ENCODE assay signal across 13 mouse cellular contexts in genomic region chr5:129909591-129909990, GRCm38 (mm10). TPM values are rescaled to one million over a fixed set of nuclear protein-coding genes. Genes with fewer than 3 reads are reported as not detected.
DNase-seq lines count a peak whose midpoint lies in the region; ATAC-seq and TF ChIP-seq lines count a peak whose summit lies in the region.
"Had no signal": no experiment of that assay in that cellular context is flagged by ENCODE, and none has a peak within 500 bp of the region (broad histone marks: within the 10 kb centered on the region; RNA-seq: fewer than 3 reads in every experiment).

No protein-coding gene starts in this region.

- no peaks in the 10 kb centered on the region for H3K9me3 ChIP-seq in hindbrain, embryonic 12.5 days (replicated peaks)
- no peaks in the 10 kb centered on the region for H3K9me3 ChIP-seq in hindbrain, postnatal 0 days (ENCODE audit: low read length)
- no peaks in the 10 kb centered on the region for H3K9me3 ChIP-seq in midbrain, embryonic 15.5 days
- H3K9me3 ChIP-seq in midbrain, embryonic 10.5 days (replicated peaks), result no peaks in the 10 kb centered on the region
- H3K9me3 ChIP-seq in embryonic facial prominence, embryonic 14.5 days (ENCODE audit: control insufficient read depth, low read length), result no peaks in the 10 kb centered on the region
- no peaks in the 10 kb centered on the region for H3K9me3 ChIP-seq in neural tube, embryonic 15.5 days (replicated peaks)
- H3K9me3 ChIP-seq: limb, embryonic 15.5 days had no signal

- H3K4me2 ChIP-seq in hindbrain, embryonic 12.5 days (replicated peaks), result 0 out of 2 replicates have a peak overlapping the region, but pooled peaks have one; percentile 78
- H3K4me2 ChIP-seq in hindbrain, postnatal 0 days (ENCODE audit: low read depth, low read length), result no peak overlapping the region
- H3K4me2 ChIP-seq in midbrain, embryonic 15.5 days, result peak overlapping the region; percentile 72; the same call in 1 of the 2 replicates
- 0 out of 2 replicates have a peak overlapping the region, but pooled peaks have one; percentile 89 for H3K4me2 ChIP-seq in embryonic facial prominence, embryonic 14.5 days (ENCODE audit: low read depth, low read length)
- peak overlapping the region; percentile 67 for H3K4me2 ChIP-seq in neural tube, embryonic 15.5 days

- no peaks in the 10 kb centered on the region for H3K36me3 ChIP-seq in hindbrain, embryonic 12.5 days
- H3K36me3 ChIP-seq in hindbrain, postnatal 0 days (ENCODE audit: insufficient read depth, low read length), result no peaks in the 10 kb centered on the region
- H3K36me3 ChIP-seq in midbrain, embryonic 15.5 days (replicated peaks), result no peaks in the 10 kb centered on the region
- no peaks in the 10 kb centered on the region for H3K36me3 ChIP-seq in midbrain, embryonic 10.5 days
- no peaks in the 10 kb centered on the region for H3K36me3 ChIP-seq in embryonic facial prominence, embryonic 14.5 days (ENCODE audit: control insufficient read depth, insufficient read depth, low read length)
- H3K36me3 ChIP-seq in neural tube, embryonic 15.5 days, result no peaks in the 10 kb centered on the region
- no peaks in the 10 kb centered on the region for H3K36me3 ChIP-seq in thymus, adult 2 months (ENCODE audit: control insufficient read depth, insufficient read depth, low read length)
- H3K36me3 ChIP-seq: limb, embryonic 15.5 days had no signal

- no peak overlapping the region for H3K27ac ChIP-seq in hindbrain, embryonic 12.5 days
- H3K27ac ChIP-seq in hindbrain, postnatal 0 days, result no peak overlapping the region
- no peak overlapping the region for H3K27ac ChIP-seq in midbrain, embryonic 15.5 days
- H3K27ac ChIP-seq in midbrain, embryonic 10.5 days (replicated peaks), result no peak overlapping the region
- no peak overlapping the region for H3K27ac ChIP-seq in embryonic facial prominence, embryonic 14.5 days (replicated peaks; ENCODE audit: low read depth, low read length)
- peak overlapping the region; percentile 97; the same call in 1 of the 2 replicates for H3K27ac ChIP-seq in neural tube, embryonic 15.5 days (replicated peaks)
- H3K27ac ChIP-seq in thymus, adult 2 months (ENCODE audit: control insufficient read depth, insufficient read depth, low read length), result no peak overlapping the region
- H3K27ac ChIP-seq: limb, embryonic 15.5 days; macrophage had no signal

- no peak overlapping the region for H3K4me3 ChIP-seq in hindbrain, embryonic 12.5 days
- no peak overlapping the region for H3K4me3 ChIP-seq in hindbrain, postnatal 0 days (ENCODE audit: low read length)
- H3K4me3 ChIP-seq in midbrain, embryonic 15.5 days, result no peak overlapping the region
- H3K4me3 ChIP-seq in midbrain, embryonic 10.5 days, result no peak overlapping the region
- H3K4me3 ChIP-seq in embryonic facial prominence, embryonic 14.5 days (ENCODE audit: low read depth, low read length), result no peak overlapping the region
- H3K4me3 ChIP-seq in neural tube, embryonic 15.5 days (replicated peaks), result no peak overlapping the region
- no peak overlapping the region for H3K4me3 ChIP-seq in thymus, adult 2 months (ENCODE audit: control insufficient read depth, insufficient read depth, low read length)

- TF ChIP-seq POLR2A in thymus, adult 2 months (IDR thresholded peaks at IDR 0.05; ENCODE audit: control insufficient read depth, extremely low read depth, insufficient read depth, low read length, poor library complexity), result no peak

- H3K9ac ChIP-seq in hindbrain, embryonic 12.5 days, result no peak overlapping the region
- no peak overlapping the region for H3K9ac ChIP-seq in hindbrain, postnatal 0 days (replicated peaks; ENCODE audit: low read length)
- H3K9ac ChIP-seq in midbrain, embryonic 15.5 days, result no peak overlapping the region
- no peak overlapping the region for H3K9ac ChIP-seq in embryonic facial prominence, embryonic 14.5 days (ENCODE audit: low read depth, low read length)
- no peak overlapping the region for H3K9ac ChIP-seq in neural tube, embryonic 15.5 days (replicated peaks)

- no peak for TF ChIP-seq CTCF in hindbrain, postnatal 0 days (IDR thresholded peaks at IDR 0.05; ENCODE audit: low read depth)
- TF ChIP-seq CTCF in thymus, adult 2 months (IDR thresholded peaks at IDR 0.05; ENCODE audit: borderline replicate concordance, control insufficient read depth, extremely low read depth, insufficient read depth, low read length, poor library complexity), result no peak

- WGBS in hindbrain, embryonic 12.5 days, result 82% methylated on average over 7 of the region's 7 CpGs
- WGBS in hindbrain, postnatal 0 days, result 84% methylated on average over 7 of the region's 7 CpGs
- 85% methylated on average over 7 of the region's 7 CpGs for WGBS in midbrain, embryonic 15.5 days
- 82% methylated on average over 7 of the region's 7 CpGs for WGBS in midbrain, embryonic 10.5 days
- WGBS in embryonic facial prominence, embryonic 14.5 days, result 76% methylated on average over 7 of the region's 7 CpGs
- WGBS in neural tube, embryonic 15.5 days, result 81% methylated on average over 7 of the region's 7 CpGs
- WGBS in thymus, adult 2 months, result 74% methylated on average over 7 of the region's 7 CpGs

- no peak for ATAC-seq in hindbrain, embryonic 12.5 days (ENCODE audit: low FRiP score)
- no peak for ATAC-seq in hindbrain, postnatal 0 days
- ATAC-seq in midbrain, embryonic 15.5 days (replicated peaks), result no peak
- no peak for ATAC-seq in embryonic facial prominence, embryonic 14.5 days (ENCODE audit: low read depth)
- ATAC-seq in neural tube, embryonic 15.5 days (ENCODE audit: low FRiP score), result no peak

- H3K27me3 ChIP-seq in hindbrain, embryonic 12.5 days, result no peaks in the 10 kb centered on the region
- no peaks in the 10 kb centered on the region for H3K27me3 ChIP-seq in hindbrain, postnatal 0 days (ENCODE audit: insufficient read depth, low read length)
- no peaks in the 10 kb centered on the region for H3K27me3 ChIP-seq in midbrain, embryonic 15.5 days (replicated peaks)
- H3K27me3 ChIP-seq in midbrain, embryonic 10.5 days (ENCODE audit: low read depth, poor library complexity, severe bottlenecking), result peaks cover 12% of the 10 kb centered on the region
- no peaks in the 10 kb centered on the region for H3K27me3 ChIP-seq in embryonic facial prominence, embryonic 14.5 days (replicated peaks; ENCODE audit: control insufficient read depth, insufficient read depth, low read length)
- no peaks in the 10 kb centered on the region for H3K27me3 ChIP-seq in neural tube, embryonic 15.5 days (replicated peaks)
- H3K27me3 ChIP-seq in thymus, adult 2 months (ENCODE audit: control insufficient read depth, insufficient read depth, low read length), result no peaks in the 10 kb centered on the region
- H3K27me3 ChIP-seq: limb, embryonic 15.5 days had no signal

- no peak for DNase-seq in hindbrain, postnatal 0 days (ENCODE audit: low spot score)
- DNase-seq in midbrain, embryonic 10.5 days (ENCODE audit: low spot score), result no peak
- no peak for DNase-seq in embryonic facial prominence, embryonic 14.5 days (ENCODE audit: low spot score)
- no peak for DNase-seq in thymus, adult 2 months
- DNase-seq: cerebellum, adult 11-12 months; kidney, adult 11 months; kidney, postnatal 4 days; layer of hippocampus, postnatal 36 days had no signal

- peaks cover 5% of the 10 kb centered on the region; the same call in 1 of the 2 replicates for H3K4me1 ChIP-seq in hindbrain, embryonic 12.5 days
- peaks cover 5% of the 10 kb centered on the region; the same call in 1 of the 2 replicates for H3K4me1 ChIP-seq in hindbrain, postnatal 0 days (ENCODE audit: insufficient read depth, low read length)
- peaks cover 13% of the 10 kb centered on the region for H3K4me1 ChIP-seq in midbrain, embryonic 15.5 days
- H3K4me1 ChIP-seq in midbrain, embryonic 10.5 days, result peaks cover 17% of the 10 kb centered on the region
- no peaks in the 10 kb centered on the region for H3K4me1 ChIP-seq in embryonic facial prominence, embryonic 14.5 days (ENCODE audit: control insufficient read depth, insufficient read depth, low read length)
- peaks cover 7% of the 10 kb centered on the region for H3K4me1 ChIP-seq in neural tube, embryonic 15.5 days
- H3K4me1 ChIP-seq in thymus, adult 2 months (replicated peaks; ENCODE audit: control insufficient read depth, insufficient read depth, low read length), result peaks cover 8% of the 10 kb centered on the region; the same call in 1 of the 2 replicates

RNA-seq across cellular contexts. Expression of gene Nupr1l, which starts 1.3 kb away (rescaled TPM):
- 4.7 and 6.6 TPM in 2 replicates for polyA plus RNA-seq in hindbrain, embryonic 12.5 days (2016; fragmentation: Nextera tagmentation; extraction: Ambion mirVana)
- 3.5 and 4.1 TPM in 2 replicates for total RNA-seq in hindbrain, postnatal 0 days (2014; rRNA removed)
- polyA plus RNA-seq in hindbrain, postnatal 0 days (2015; fragmentation: Nextera tagmentation; extraction: Ambion mirVana), result 6.0 and 6.1 TPM in 2 replicates
- polyA plus RNA-seq in midbrain, embryonic 15.5 days (2015; fragmentation: Nextera tagmentation; extraction: Ambion mirVana), result 3.9 and 5.9 TPM in 2 replicates
- 4.2 and 6.1 TPM in 2 replicates for polyA plus RNA-seq in midbrain, embryonic 10.5 days (2016; fragmentation: Nextera tagmentation; extraction: Ambion mirVana)
- polyA plus RNA-seq in embryonic facial prominence, embryonic 14.5 days (2014; fragmentation: Nextera tagmentation; extraction: Ambion mirVana), result 3.4 and 3.6 TPM in 2 replicates
- polyA plus RNA-seq in neural tube, embryonic 15.5 days (2015; fragmentation: Nextera tagmentation; extraction: Ambion mirVana), result 2.6 and 4.3 TPM in 2 replicates
- polyA plus RNA-seq in thymus, adult 2 months (2012; rRNA removed), result 3.4 and 3.5 TPM in 2 replicates

RNA-seq across cellular contexts. Expression of gene Phkg1, which starts 11.2 kb away (rescaled TPM):
- 0.34 and 0.46 TPM in 2 replicates for polyA plus RNA-seq in hindbrain, embryonic 12.5 days (2016; fragmentation: Nextera tagmentation; extraction: Ambion mirVana)
- total RNA-seq in hindbrain, postnatal 0 days (2014; rRNA removed), result 2.0 and 3.6 TPM in 2 replicates
- 1.7 and 3.3 TPM in 2 replicates for polyA plus RNA-seq in hindbrain, postnatal 0 days (2015; fragmentation: Nextera tagmentation; extraction: Ambion mirVana)
- 0.40 and 0.56 TPM in 2 replicates for polyA plus RNA-seq in midbrain, embryonic 15.5 days (2015; fragmentation: Nextera tagmentation; extraction: Ambion mirVana)
- 0.25 and 0.41 TPM in 2 replicates for polyA plus RNA-seq in midbrain, embryonic 10.5 days (2016; fragmentation: Nextera tagmentation; extraction: Ambion mirVana)
- 0.50 and 0.54 TPM in 2 replicates for polyA plus RNA-seq in embryonic facial prominence, embryonic 14.5 days (2014; fragmentation: Nextera tagmentation; extraction: Ambion mirVana)
- polyA plus RNA-seq in neural tube, embryonic 15.5 days (2015; fragmentation: Nextera tagmentation; extraction: Ambion mirVana), result 0.95 and 1.3 TPM in 2 replicates
- 1.3 and 3.6 TPM in 2 replicates for polyA plus RNA-seq in thymus, adult 2 months (2012; rRNA removed)
- polyA plus RNA-seq: macrophage had no signal

RNA-seq across cellular contexts. Expression of gene Zbed5, which starts 14.1 kb away (rescaled TPM):
- 10.9 and 12.4 TPM in 2 replicates for polyA plus RNA-seq in hindbrain, embryonic 12.5 days (2016; fragmentation: Nextera tagmentation; extraction: Ambion mirVana)
- total RNA-seq in hindbrain, postnatal 0 days (2014; rRNA removed), result 9.6 and 10.4 TPM in 2 replicates
- 7.4 and 7.9 TPM in 2 replicates for polyA plus RNA-seq in hindbrain, postnatal 0 days (2015; fragmentation: Nextera tagmentation; extraction: Ambion mirVana)
- polyA plus RNA-seq in midbrain, embryonic 15.5 days (2015; fragmentation: Nextera tagmentation; extraction: Ambion mirVana), result 16.6 and 17.3 TPM in 2 replicates
- polyA plus RNA-seq in midbrain, embryonic 10.5 days (2016; fragmentation: Nextera tagmentation; extraction: Ambion mirVana), result 5.1 and 5.3 TPM in 2 replicates
- polyA plus RNA-seq in embryonic facial prominence, embryonic 14.5 days (2014; fragmentation: Nextera tagmentation; extraction: Ambion mirVana), result 5.6 and 9.3 TPM in 2 replicates
- polyA plus RNA-seq in neural tube, embryonic 15.5 days (2015; fragmentation: Nextera tagmentation; extraction: Ambion mirVana), result 11.1 and 13.0 TPM in 2 replicates
- 0.50 and 0.93 TPM in 2 replicates for polyA plus RNA-seq in thymus, adult 2 months (2012; rRNA removed)

RNA-seq across cellular contexts. Expression of gene Chchd2, which starts 22.3 kb away (rescaled TPM):
- polyA plus RNA-seq in hindbrain, embryonic 12.5 days (2016; fragmentation: Nextera tagmentation; extraction: Ambion mirVana), result 714 and 768 TPM in 2 replicates
- 1,207 and 1,381 TPM in 2 replicates for total RNA-seq in hindbrain, postnatal 0 days (2014; rRNA removed)
- polyA plus RNA-seq in hindbrain, postnatal 0 days (2015; fragmentation: Nextera tagmentation; extraction: Ambion mirVana), result 877 TPM in 2 replicates
- 674 and 719 TPM in 2 replicates for polyA plus RNA-seq in midbrain, embryonic 15.5 days (2015; fragmentation: Nextera tagmentation; extraction: Ambion mirVana)
- 1,024 and 1,060 TPM in 2 replicates for polyA plus RNA-seq in midbrain, embryonic 10.5 days (2016; fragmentation: Nextera tagmentation; extraction: Ambion mirVana)
- 850 and 911 TPM in 2 replicates for polyA plus RNA-seq in embryonic facial prominence, embryonic 14.5 days (2014; fragmentation: Nextera tagmentation; extraction: Ambion mirVana)
- polyA plus RNA-seq in neural tube, embryonic 15.5 days (2015; fragmentation: Nextera tagmentation; extraction: Ambion mirVana), result 743 and 777 TPM in 2 replicates
- 1,121 and 1,221 TPM in 2 replicates for polyA plus RNA-seq in thymus, adult 2 months (2012; rRNA removed)

RNA-seq across cellular contexts. Expression of gene Vkorc1l1, which starts 32.2 kb away (rescaled TPM):
- 40.9 and 42.4 TPM in 2 replicates for polyA plus RNA-seq in hindbrain, embryonic 12.5 days (2016; fragmentation: Nextera tagmentation; extraction: Ambion mirVana)
- total RNA-seq in hindbrain, postnatal 0 days (2014; rRNA removed), result 73.0 and 73.3 TPM in 2 replicates
- 22.3 and 23.0 TPM in 2 replicates for polyA plus RNA-seq in hindbrain, postnatal 0 days (2015; fragmentation: Nextera tagmentation; extraction: Ambion mirVana)
- polyA plus RNA-seq in midbrain, embryonic 15.5 days (2015; fragmentation: Nextera tagmentation; extraction: Ambion mirVana), result 31.9 and 32.8 TPM in 2 replicates
- polyA plus RNA-seq in midbrain, embryonic 10.5 days (2016; fragmentation: Nextera tagmentation; extraction: Ambion mirVana), result 30.9 and 35.5 TPM in 2 replicates
- polyA plus RNA-seq in embryonic facial prominence, embryonic 14.5 days (2014; fragmentation: Nextera tagmentation; extraction: Ambion mirVana), result 24.8 and 25.4 TPM in 2 replicates
- 28.9 and 30.5 TPM in 2 replicates for polyA plus RNA-seq in neural tube, embryonic 15.5 days (2015; fragmentation: Nextera tagmentation; extraction: Ambion mirVana)
- 20.9 and 24.2 TPM in 2 replicates for polyA plus RNA-seq in thymus, adult 2 months (2012; rRNA removed)
